Comparison of ENCODE assay signal across 18 mouse cellular contexts in genomic region chr7:121934346-121934745, GRCm38 (mm10). TPM values are rescaled to one million over a fixed set of nuclear protein-coding genes. Genes with fewer than 3 reads are reported as not detected.
DNase-seq lines count a peak whose midpoint lies in the region; ATAC-seq lines count a peak whose summit lies in the region.
"Had no signal": no experiment of that assay in that cellular context is flagged by ENCODE, and none has a peak within 500 bp of the region (broad histone marks: within the 10 kb centered on the region; RNA-seq: fewer than 3 reads in every experiment).

No protein-coding gene starts in this region.

- peak overlapping the region; percentile 41 for H3K27ac ChIP-seq in lung, embryonic 15.5 days
- H3K27ac ChIP-seq: forebrain, embryonic 10.5 days; liver, embryonic 13.5 days; macrophage had no signal

- H3K4me2 ChIP-seq in lung, embryonic 15.5 days, result no peak overlapping the region
- H3K4me2 ChIP-seq: heart, embryonic 11.5 days; liver, embryonic 13.5 days; midbrain, embryonic 11.5 days had no signal

- DNase-seq in cerebellum, postnatal 25 days, result peak; percentile 34 to 51
- DNase-seq in cerebellum, postnatal 4 days (ENCODE audit: low spot score in 2 of 2), result no peak
- no peak for DNase-seq in lung, adult 18-20 months
- DNase-seq in naive thymus-derived CD4-positive, alpha-beta T cell, adult 2 months (ENCODE audit: low read depth), result peak; percentile 56
- peak; percentile 66 for DNase-seq in thymus, postnatal 4 days
- DNase-seq in spleen, postnatal 14 days (ENCODE audit: low spot score in 2 of 2), result no peak
- DNase-seq: adrenal gland, postnatal 36 days; cerebellum, adult 8-10 months; gastrocnemius, postnatal 36 days; liver, embryonic 13.5 days; right cerebral cortex, postnatal 25 days had no signal

- 79% methylated on average over 2 of the region's 2 CpGs for WGBS in lung, embryonic 15.5 days

- no peak overlapping the region for H3K9ac ChIP-seq in lung, embryonic 15.5 days
- H3K9ac ChIP-seq: liver, embryonic 13.5 days had no signal

- H3K27me3 ChIP-seq in lung, embryonic 15.5 days, result no peaks in the 10 kb centered on the region
- H3K27me3 ChIP-seq: liver, embryonic 13.5 days had no signal

- peaks cover 48% of the 10 kb centered on the region for H3K4me1 ChIP-seq in lung, embryonic 15.5 days
- H3K4me1 ChIP-seq: forebrain, embryonic 10.5 days had no signal

- H3K36me3 ChIP-seq in lung, embryonic 15.5 days, result no peaks in the 10 kb centered on the region; the same call in 1 of the 2 replicates

- ATAC-seq in lung, embryonic 15.5 days (ENCODE audit: borderline replicate concordance, extremely low read depth, low FRiP score, low TSS enrichment), result no peak
- no peak for ATAC-seq in erythroid progenitor cell, adult 5-6 weeks (replicated peaks; ENCODE audit: low FRiP score, poor library complexity, severe bottlenecking)
- ATAC-seq: hindbrain, embryonic 16.5 days had no signal

- no peak overlapping the region for H3K4me3 ChIP-seq in lung, embryonic 15.5 days
- H3K4me3 ChIP-seq: forebrain, embryonic 10.5 days; liver, embryonic 13.5 days had no signal

- no peaks in the 10 kb centered on the region for H3K9me3 ChIP-seq in lung, embryonic 15.5 days
- H3K9me3 ChIP-seq: forebrain, embryonic 10.5 days; liver, embryonic 13.5 days had no signal

RNA-seq across cellular contexts. Expression of gene Cog7, which starts 47.2 kb away (rescaled TPM):
- 24.5 and 27.3 TPM in 2 replicates for polyA plus RNA-seq in lung, embryonic 15.5 days (2015; fragmentation: Nextera tagmentation; extraction: Ambion mirVana)
- total RNA-seq in erythroid progenitor cell, adult 5-6 weeks (2015; ENCODE audit: low replicate concordance), result 4.2 and 6.1 TPM in 2 replicates
- total RNA-seq in erythroid progenitor cell, adult 5-6 weeks (2017; ENCODE audit: low replicate concordance), result 1.7 and 4.4 TPM in 2 replicates

Comparison
In these comparisons a context has a peak if more than half of its experiments do, and no peak if none do; other contexts are left out.
1. DNase-seq: peak in cerebellum, postnatal 25 days (2 of 2), naive thymus-derived CD4-positive, alpha-beta T cell, adult 2 months (single experiment) and thymus, postnatal 4 days (single experiment); none in cerebellum, postnatal 4 days (0 of 2), lung, adult 18-20 months (0 of 2) and spleen, postnatal 14 days (0 of 2).